Mouse (Mus musculus) cerebral cortex, adult 2 months (tissue): ENCODE measurements around the gene Lep.

Source experiments
- WGBS: fragments of 180-500 bp; shearing (Covaris S2); methylation state at CpG from one replicate; pipeline ENCODE4 v1.1.7; 2018; 5-methylcytosine and 5-hydroxymethylcytosine counted together

Lep gene

GRCm38 (mm10) chr6:29059846-29060685 lies at the start of gene Lep:
Gene Lep, plus strand, starts transcription at chr6:29060220.
- 83% methylated on average over 28 of the region's 28 CpGs for WGBS

GRCm38 (mm10) chr6:29011651-29012050 lies 48.4 kb upstream of the Lep start:
- WGBS, result 76% methylated on average over 5 of the region's 5 CpGs

GRCm38 (mm10) chr6:29013216-29013615 lies 46.8 kb upstream of the Lep start:
- WGBS, result 95% methylated on average over 6 of the region's 6 CpGs

GRCm38 (mm10) chr6:29016891-29017412 lies 43.1 kb upstream of the Lep start:
- WGBS, result 7% methylated on average over 16 of the region's 16 CpGs

GRCm38 (mm10) chr6:29019756-29020720 lies 40.0 kb upstream of the Lep start:
- WGBS, result 81% methylated on average over 18 of the region's 18 CpGs

- WGBS, result 67% methylated on average over 5 of the region's 5 CpGs
Observed at GRCm38 (mm10) chr6:29020937-29021336, 39.1 kb upstream of the Lep start.

GRCm38 (mm10) chr6:29021501-29021900 lies 38.5 kb upstream of the Lep start:
- WGBS, result 71% methylated on average over 6 of the region's 6 CpGs

GRCm38 (mm10) chr6:29022115-29022514 lies 37.9 kb upstream of the Lep start:
- WGBS, result 69% methylated on average over 5 of the region's 5 CpGs

- 31% methylated on average over 18 of the region's 18 CpGs for WGBS
Observed at GRCm38 (mm10) chr6:29023206-29023967, 36.6 kb upstream of the Lep start.

- 5% methylated on average over 16 of the region's 16 CpGs for whole genome bisulfite sequencing
Observed at GRCm38 (mm10) chr6:29024000-29024417, 36.0 kb upstream of the Lep start.

- 64% methylated on average over 12 of the region's 12 CpGs for whole genome bisulfite sequencing
Observed at GRCm38 (mm10) chr6:29025796-29026482, 34.1 kb upstream of the Lep start.

GRCm38 (mm10) chr6:29026766-29027165 lies 33.3 kb upstream of the Lep start:
- 47% methylated on average over 6 of the region's 6 CpGs for WGBS

- WGBS, result 75% methylated on average over 5 of the region's 5 CpGs
Observed at GRCm38 (mm10) chr6:29028129-29028528, 31.9 kb upstream of the Lep start.

- 60% methylated on average over 6 of the region's 6 CpGs for WGBS
Observed at GRCm38 (mm10) chr6:29029521-29029920, 30.5 kb upstream of the Lep start.

- 34% methylated on average over 6 of the region's 6 CpGs for WGBS
Observed at GRCm38 (mm10) chr6:29031216-29031615, 28.8 kb upstream of the Lep start.

- WGBS, result 84% methylated on average over 13 of the region's 13 CpGs
Observed at GRCm38 (mm10) chr6:29031704-29032310, 28.2 kb upstream of the Lep start.

- 89% methylated on average over 12 of the region's 12 CpGs for WGBS
Observed at GRCm38 (mm10) chr6:29032411-29032810, 27.6 kb upstream of the Lep start.

- WGBS, result 94% methylated on average over 7 of the region's 7 CpGs
Observed at GRCm38 (mm10) chr6:29033981-29034646, 25.9 kb upstream of the Lep start.

GRCm38 (mm10) chr6:29036698-29037097 lies 23.3 kb upstream of the Lep start:
- WGBS, result 24% methylated on average over 4 of the region's 4 CpGs

GRCm38 (mm10) chr6:29040266-29040665 lies 19.8 kb upstream of the Lep start:
- 89% methylated on average over 2 of the region's 2 CpGs for WGBS
